Mouse (Mus musculus) ES-E14 (cell line): ENCODE data around the gene Ttll8.

ENCODE experiments used
- MAFK ChIP-seq: IDR thresholded peaks from 2 replicates; pipeline ENCODE4 v1.6.1; 2014; ENCODE audit warnings: mild to moderate bottlenecking, low read depth, low read length, inconsistent platforms; ENCODE audit not compliant: insufficient read depth
- ZC3H11A ChIP-seq: IDR thresholded peaks from 2 replicates; pipeline ENCODE4 v1.6.1; 2012; ENCODE audit warnings: low read depth, mild to moderate bottlenecking, inconsistent platforms, low read length, borderline replicate concordance
- ZNF384 ChIP-seq: IDR thresholded peaks from 2 replicates; pipeline ENCODE4 v1.6.1; 2012; ENCODE audit warnings: low read depth, low read length, inconsistent platforms

GRCm38 (mm10) chr15:88866934-88867356, 87.3 kb downstream of the Ttll8 start:
- TF ChIP-seq MAFK (no peak), ZNF384 (no peak), ZC3H11A (no peak)
